Mouse (Mus musculus) neural tube, embryonic 11.5 days (tissue): Measurements from ENCODE around the gene Trmt5. TPM values are rescaled to one million over a fixed set of nuclear protein-coding genes. Genes with fewer than 3 reads are reported as not detected.

Experiments
- ATAC-seq: fragments of 200-750 bp; cut with Nextera tagmentation; 2 replicates; pipeline ENCODE4 v1.8.0; 2017; ENCODE audit warnings: moderate number of reproducible peaks, mild to moderate bottlenecking, moderate TSS enrichment, moderate library complexity; ENCODE audit not compliant: insufficient read depth, low FRiP score, low TSS enrichment
- DNase-seq: peaks from one replicate; pipeline ENCODE4 v3.0.0-alpha.2; 2015; ENCODE audit warnings: low spot score
- H3K27ac ChIP-seq: fragments of 300-500 bp; sonication (generic); 2 replicates; pipeline ENCODE4 v1.5.1; 2014; ENCODE audit warnings: low read depth, mild to moderate bottlenecking, low read length
- H3K27me3 ChIP-seq: fragments of 300-500 bp; sonication (generic); 2 replicates; pipeline ENCODE4 v1.6.1; 2014; ENCODE audit warnings: mild to moderate bottlenecking, low read length, mixed read lengths; ENCODE audit not compliant: control insufficient read depth, insufficient read depth
- H3K36me3 ChIP-seq: fragments of 300-500 bp; sonication (generic); 2 replicates; pipeline ENCODE4 v1.6.1; 2014; ENCODE audit warnings: mild to moderate bottlenecking, low read length, moderate library complexity, mixed read lengths; ENCODE audit not compliant: control insufficient read depth, insufficient read depth
- H3K4me1 ChIP-seq: fragments of 300-500 bp; sonication (generic); 2 replicates; pipeline ENCODE4 v1.6.1; 2014; ENCODE audit warnings: low read length, mixed read lengths; ENCODE audit not compliant: control insufficient read depth, insufficient read depth
- H3K4me2 ChIP-seq: fragments of 300-500 bp; sonication (generic); 2 replicates; pipeline ENCODE4 v1.6.1; 2014; ENCODE audit warnings: low read depth, mild to moderate bottlenecking, moderate library complexity
- H3K4me3 ChIP-seq: fragments of 300-500 bp; sonication (generic); 2 replicates; pipeline ENCODE4 v1.5.1; 2014; ENCODE audit warnings: low read depth, low read length
- H3K9ac ChIP-seq: fragments of 300-500 bp; sonication (generic); 2 replicates; pipeline ENCODE4 v1.6.1; 2014; ENCODE audit warnings: mild to moderate bottlenecking, low read length
- H3K9me3 ChIP-seq: fragments of 300-500 bp; sonication (generic); 2 replicates; pipeline ENCODE4 v1.6.1; 2016; ENCODE audit warnings: low read length; ENCODE audit not compliant: control insufficient read depth
- WGBS: fragments of 180-500 bp; shearing (Covaris S2); extraction: QIAGEN DNeasy Blood & Tissue Kit; methylation state at CpG from one replicate; pipeline ENCODE4 v1.1.7; 2014; 5-methylcytosine and 5-hydroxymethylcytosine counted together
- polyA plus RNA-seq: library from polyadenylated mRNA; unstranded; fragments of >200 nt; fragmentation: Nextera tagmentation; extraction: Ambion mirVana; gene quantifications from 2 replicates; pipeline ENCODE4 v1.2.1, GENCODE M21; 2014

The Trmt5 gene
- polyA plus RNA-seq, 1 experiment from 2014 or later = 21.1 TPM

DNA sequence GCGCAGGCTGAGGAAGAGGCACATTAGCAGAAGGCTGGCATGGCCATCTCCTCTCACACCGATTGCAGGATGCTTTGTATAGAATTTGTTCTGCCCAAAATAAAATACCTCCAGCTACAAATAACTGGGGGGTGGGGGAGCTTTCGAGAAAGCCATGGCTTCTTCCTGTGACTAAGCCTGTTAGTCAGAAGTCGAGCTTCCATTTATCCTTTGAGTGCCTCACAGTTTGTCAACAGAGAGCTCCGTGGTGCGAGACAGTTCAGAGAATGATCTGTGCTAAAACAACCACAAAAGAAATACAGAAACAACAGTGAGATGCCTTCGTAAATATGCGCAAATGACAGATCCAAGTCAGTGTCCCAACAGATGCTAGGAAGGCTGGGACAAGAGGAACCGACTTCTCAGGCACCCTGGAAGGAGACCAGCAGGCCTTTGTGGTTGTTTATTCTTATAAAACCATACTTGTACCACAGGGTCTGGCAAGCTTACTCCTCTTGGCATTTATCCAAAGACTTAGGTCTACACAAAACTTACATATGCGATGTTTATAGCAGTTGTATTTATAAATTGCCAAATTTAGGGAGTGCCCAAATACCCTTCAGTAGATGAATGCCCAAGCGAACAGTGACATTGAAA lies 9.1 kb upstream of the Trmt5 start:
- Histone ChIP-seq H3K27me3 (no peaks in the 10 kb centered on the region), H3K9ac (no peak overlapping the region), H3K27ac (no peak overlapping the region), H3K4me1 (no peaks in the 10 kb centered on the region), H3K36me3 (peaks cover 2% of the 10 kb centered on the region; the same call in 1 of the 2 replicates), H3K4me3 (no peak overlapping the region), H3K4me2 (no peak overlapping the region), H3K9me3 (no peaks in the 10 kb centered on the region)
- ATAC-seq (no peak), DNase-seq (no peak)
- 89% methylated on average over 11 of the region's 11 CpGs for WGBS

DNA sequence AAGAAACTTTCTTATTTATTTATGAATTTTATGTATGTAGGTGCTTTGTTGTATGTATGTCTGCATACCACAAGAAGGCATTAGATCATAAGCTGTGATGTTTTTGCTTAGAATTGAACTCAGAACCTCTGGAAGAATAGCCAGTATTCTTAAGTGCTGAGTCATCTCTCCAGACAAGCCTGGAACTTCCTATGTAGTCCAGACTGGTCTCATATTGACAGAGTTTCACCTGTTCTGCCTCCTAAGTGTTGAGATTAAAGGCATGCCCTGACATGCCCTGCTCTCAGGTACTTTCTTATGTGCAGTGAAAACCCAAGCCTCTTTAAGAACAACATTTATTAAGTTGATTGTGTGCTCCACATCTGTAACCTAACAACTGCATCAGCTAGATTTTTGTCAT lies 8.4 kb upstream of the Trmt5 start:
- Histone ChIP-seq H3K27me3 (no peaks in the 10 kb centered on the region), H3K27ac (no peak overlapping the region), H3K9ac (no peak overlapping the region), H3K4me2 (no peak overlapping the region), H3K9me3 (no peaks in the 10 kb centered on the region), H3K36me3 (peaks cover 2% of the 10 kb centered on the region; the same call in 1 of the 2 replicates), H3K4me1 (no peaks in the 10 kb centered on the region), H3K4me3 (no peak overlapping the region)
- no peak for DNase-seq
- ATAC-seq = no peak

DNA sequence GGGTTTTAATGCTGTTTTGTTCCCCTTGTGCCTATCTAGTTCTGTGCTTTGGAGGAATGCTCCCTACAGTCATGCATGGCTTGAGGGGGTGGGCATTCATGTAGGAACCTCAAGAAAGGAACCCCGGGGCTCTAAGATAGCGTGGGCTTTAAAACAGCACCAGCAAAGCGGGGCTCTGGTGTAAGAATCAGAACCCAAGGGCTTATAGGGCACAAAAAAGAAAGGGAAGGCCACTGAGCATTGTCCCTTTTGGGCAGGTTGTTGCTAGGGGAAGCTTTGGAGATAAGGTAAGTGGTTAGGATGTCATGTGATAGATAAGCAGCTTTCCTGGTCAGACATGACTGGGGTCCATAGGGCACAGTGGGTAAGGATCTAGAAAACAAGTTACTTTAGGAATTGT lies 2.1 kb upstream of the Trmt5 start:
- Histone ChIP-seq H3K27me3 (no peaks in the 10 kb centered on the region), H3K4me2 (no peak overlapping the region), H3K27ac (no peak overlapping the region), H3K4me1 (peaks cover 10% of the 10 kb centered on the region), H3K36me3 (peaks cover 5% of the 10 kb centered on the region; the same call in 1 of the 2 replicates), H3K4me3 (no peak overlapping the region), H3K9ac (no peak overlapping the region), H3K9me3 (no peaks in the 10 kb centered on the region)
- ATAC-seq (no peak), DNase-seq (no peak)
- WGBS = 93% methylated on average over 3 of the region's 3 CpGs

DNA sequence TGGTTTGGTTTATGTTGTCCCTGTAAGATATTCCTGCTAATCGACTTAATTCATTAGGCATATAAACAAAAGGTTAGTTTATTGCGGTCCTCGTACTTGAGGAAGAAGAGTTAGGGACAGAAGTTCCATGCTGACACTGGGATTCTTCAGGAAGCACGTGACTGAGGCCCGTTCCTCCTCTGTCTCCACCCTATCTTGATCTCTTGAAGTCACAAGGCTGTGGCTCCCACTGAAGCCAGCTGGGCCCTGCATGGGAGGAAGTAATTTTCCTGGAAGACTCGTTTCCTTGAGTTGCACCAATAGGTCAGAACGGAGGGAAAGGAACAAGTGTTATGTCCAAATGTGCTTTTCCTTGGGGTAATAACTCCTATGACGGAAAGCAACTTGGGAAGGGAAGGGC lies 1.1 kb upstream of the Trmt5 start:
- ATAC-seq = no peak
- DNase-seq = no peak
- H3K9me3 ChIP-seq = no peaks in the 10 kb centered on the region
- H3K36me3 ChIP-seq = peaks cover 3% of the 10 kb centered on the region; the same call in 1 of the 2 replicates
- 72% methylated on average over 8 of the region's 8 CpGs for WGBS
- H3K4me2 ChIP-seq = peak overlapping the region; percentile 67
- H3K4me3 ChIP-seq = peak overlapping the region; percentile 66
- no peaks in the 10 kb centered on the region for H3K27me3 ChIP-seq
- no peak overlapping the region; the same call in 1 of the 2 replicates for H3K9ac ChIP-seq
- peaks cover 10% of the 10 kb centered on the region for H3K4me1 ChIP-seq
- no peak overlapping the region for H3K27ac ChIP-seq

DNA sequence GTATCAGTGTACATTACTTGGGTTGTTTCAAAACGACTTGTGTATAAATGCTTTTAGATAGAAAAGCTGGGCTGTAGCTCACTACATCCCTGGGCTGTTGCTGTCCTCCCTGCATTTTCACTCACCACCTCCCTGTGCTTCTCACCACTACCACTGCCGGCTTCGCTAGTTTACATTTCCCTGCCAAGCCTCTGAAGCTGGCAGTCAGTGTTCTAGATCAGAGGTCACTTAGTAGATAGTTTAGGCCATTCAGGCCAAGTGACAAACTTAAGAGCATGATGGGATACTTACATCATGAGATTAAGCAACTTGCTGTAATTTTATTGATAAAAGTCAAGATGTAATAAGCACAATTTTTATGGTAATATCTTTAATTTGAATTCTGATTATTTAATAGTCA lies 11.6 kb downstream of the Trmt5 start:
- H3K27ac ChIP-seq = no peak overlapping the region
- H3K27me3 ChIP-seq = no peaks in the 10 kb centered on the region
- no peak overlapping the region for H3K4me2 ChIP-seq
- WGBS = 96% methylated on average over 3 of the region's 3 CpGs
- H3K9ac ChIP-seq = no peak overlapping the region
- H3K4me3 ChIP-seq = no peak overlapping the region
- H3K9me3 ChIP-seq = no peaks in the 10 kb centered on the region
- peaks cover 10% of the 10 kb centered on the region for H3K36me3 ChIP-seq
- ATAC-seq (no peak), DNase-seq (no peak)
- H3K4me1 ChIP-seq = no peaks in the 10 kb centered on the region

DNA sequence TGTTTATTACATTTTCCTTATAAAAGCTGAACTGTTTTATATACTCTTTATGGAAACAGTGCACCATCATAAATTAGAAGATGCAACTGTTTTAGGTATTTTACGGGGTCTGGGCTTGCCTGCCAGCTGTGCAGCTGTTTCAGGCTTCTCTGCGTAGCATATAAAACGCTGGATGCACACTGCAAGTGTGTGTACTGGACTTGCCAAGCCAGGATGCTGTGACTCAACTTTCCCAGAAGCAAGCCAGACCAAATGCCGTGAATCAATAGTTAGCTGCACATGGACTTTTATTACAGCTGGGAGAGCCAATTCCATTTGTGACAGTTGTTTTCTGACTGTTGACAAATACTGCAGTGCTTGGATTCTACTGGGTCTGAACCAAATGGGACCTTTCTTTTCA lies 16.6 kb downstream of the Trmt5 start:
- no peak for DNase-seq

DNA sequence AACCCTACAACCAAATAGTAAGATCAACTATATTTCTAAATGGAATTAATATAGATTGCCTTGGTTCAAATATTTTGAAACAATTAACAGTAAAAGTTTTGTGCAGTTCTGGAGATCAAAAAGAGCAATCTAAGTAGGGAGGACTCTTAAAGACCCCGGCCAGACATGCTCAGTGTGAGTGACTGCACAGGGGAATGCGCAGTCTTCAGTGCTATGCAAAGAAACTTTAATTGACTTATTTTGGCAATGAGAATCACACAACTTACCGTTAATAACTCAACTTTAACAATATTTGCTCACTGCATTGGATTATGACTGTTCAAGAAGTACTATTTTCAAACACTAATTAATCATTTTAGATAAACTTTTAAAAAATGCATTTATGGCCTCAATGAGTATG lies 17.0 kb downstream of the Trmt5 start:
- WGBS = 75% methylated on average over 3 of the region's 3 CpGs
- Histone ChIP-seq H3K4me1 (no peaks in the 10 kb centered on the region), H3K9me3 (no peaks in the 10 kb centered on the region), H3K4me2 (no peak overlapping the region), H3K27me3 (no peaks in the 10 kb centered on the region), H3K4me3 (no peak overlapping the region), H3K36me3 (no peaks in the 10 kb centered on the region), H3K9ac (no peak overlapping the region), H3K27ac (no peak overlapping the region)
- DNase-seq (no peak), ATAC-seq (no peak)

More for the DNA sequence above, 16.6 kb downstream of the Trmt5 start:
- no peak for ATAC-seq
- Histone ChIP-seq H3K36me3 (no peaks in the 10 kb centered on the region), H3K4me3 (no peak overlapping the region), H3K9me3 (no peaks in the 10 kb centered on the region), H3K27me3 (no peaks in the 10 kb centered on the region), H3K4me1 (no peaks in the 10 kb centered on the region), H3K4me2 (no peak overlapping the region), H3K27ac (no peak overlapping the region), H3K9ac (no peak overlapping the region)
- WGBS = 71% methylated on average over 4 of the region's 4 CpGs

DNA sequence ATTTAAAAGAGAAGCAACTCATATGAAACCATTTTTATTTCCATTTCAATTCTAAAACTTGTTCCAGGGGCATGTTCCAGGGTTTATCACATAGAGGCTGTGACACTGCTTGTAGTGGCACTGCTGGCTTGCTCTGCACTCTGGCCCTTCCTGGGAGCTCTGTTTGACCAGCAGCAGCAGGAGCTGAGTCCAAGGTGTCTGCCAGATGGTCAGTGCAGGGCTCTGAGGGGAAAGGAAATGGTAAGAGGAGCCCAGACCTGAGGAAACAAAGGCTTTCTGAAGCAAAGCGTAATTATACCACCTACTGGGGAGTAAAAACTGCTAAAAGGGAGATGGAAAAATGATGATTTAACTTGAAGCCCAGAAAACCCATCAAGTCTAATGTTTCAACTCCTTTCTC lies 18.0 kb downstream of the Trmt5 start:
- Histone ChIP-seq H3K27ac (no peak overlapping the region), H3K27me3 (no peaks in the 10 kb centered on the region), H3K4me2 (no peak overlapping the region), H3K9ac (no peak overlapping the region), H3K4me1 (no peaks in the 10 kb centered on the region), H3K4me3 (no peak overlapping the region), H3K36me3 (no peaks in the 10 kb centered on the region), H3K9me3 (no peaks in the 10 kb centered on the region)
- no peak for DNase-seq
- WGBS = 57% methylated on average over 1 of the region's 1 CpGs
- no peak for ATAC-seq

DNA sequence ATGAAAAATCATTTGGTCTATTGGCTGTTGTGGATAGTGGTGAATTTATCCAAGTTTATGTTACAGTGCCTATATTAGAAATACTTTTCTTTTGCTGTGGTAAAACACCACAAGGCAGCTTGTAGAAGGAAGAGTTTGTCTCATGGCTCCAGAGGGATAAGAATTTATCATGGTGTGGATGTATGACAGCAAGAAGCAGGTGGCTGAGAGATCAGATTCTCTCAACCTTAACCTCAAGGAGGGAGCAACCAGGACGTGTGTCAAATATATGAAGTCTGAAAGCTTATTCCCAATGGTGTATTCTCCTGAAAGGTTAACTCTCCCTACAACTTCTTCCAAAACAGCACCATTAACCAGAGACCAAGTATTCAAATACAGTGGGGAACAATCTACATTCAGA lies 19.9 kb downstream of the Trmt5 start:
- 72% methylated on average over 1 of the region's 1 CpGs for WGBS
- Histone ChIP-seq H3K27ac (no peak overlapping the region), H3K27me3 (no peaks in the 10 kb centered on the region), H3K4me3 (no peak overlapping the region), H3K9ac (no peak overlapping the region), H3K4me1 (no peaks in the 10 kb centered on the region), H3K4me2 (no peak overlapping the region), H3K36me3 (no peaks in the 10 kb centered on the region), H3K9me3 (no peaks in the 10 kb centered on the region)
- DNase-seq (no peak), ATAC-seq (no peak)
